Mouse (Mus musculus) cerebral cortex, adult 2 months (tissue): ENCODE results near the gene 1700017B05Rik.

Source experiments
- WGBS: fragments of 180-500 bp; shearing (Covaris S2); methylation state at CpG from one replicate; pipeline ENCODE4 v1.1.7; 2018; 5-methylcytosine and 5-hydroxymethylcytosine counted together

The 1700017B05Rik gene

GRCm38 (mm10) chr9:57246482-57246881, 15.9 kb downstream of the 1700017B05Rik start:
- WGBS = 86% methylated on average over 5 of the region's 5 CpGs

- 45% methylated on average over 7 of the region's 7 CpGs for whole genome bisulfite sequencing
Observed at GRCm38 (mm10) chr9:57244106-57244685, 18.2 kb downstream of the 1700017B05Rik start.

GRCm38 (mm10) chr9:57242916-57243315, 19.5 kb downstream of the 1700017B05Rik start:
- WGBS = 55% methylated on average over 5 of the region's 5 CpGs

DNA sequence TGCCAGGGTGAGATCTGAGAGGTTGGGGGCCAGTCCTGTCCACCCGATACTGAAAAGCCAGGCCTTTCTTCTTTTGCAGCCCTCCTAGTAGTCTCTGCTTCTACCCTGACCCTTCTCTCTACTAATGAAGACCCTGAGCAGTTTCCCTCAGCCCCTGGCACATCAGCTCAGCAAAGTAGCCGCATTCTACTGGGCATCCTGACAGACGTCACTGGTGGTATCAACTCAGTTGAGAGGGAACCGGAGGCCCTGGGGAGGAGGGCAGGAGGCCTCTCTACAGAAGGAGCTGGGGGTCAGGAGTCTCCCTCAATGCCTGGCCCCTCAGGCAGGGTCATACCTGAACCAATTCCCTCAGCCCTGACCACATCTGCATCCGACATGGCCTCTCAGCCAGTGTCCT, 21.3 kb downstream of the 1700017B05Rik start:
- 91% methylated on average over 5 of the region's 5 CpGs for WGBS

DNA sequence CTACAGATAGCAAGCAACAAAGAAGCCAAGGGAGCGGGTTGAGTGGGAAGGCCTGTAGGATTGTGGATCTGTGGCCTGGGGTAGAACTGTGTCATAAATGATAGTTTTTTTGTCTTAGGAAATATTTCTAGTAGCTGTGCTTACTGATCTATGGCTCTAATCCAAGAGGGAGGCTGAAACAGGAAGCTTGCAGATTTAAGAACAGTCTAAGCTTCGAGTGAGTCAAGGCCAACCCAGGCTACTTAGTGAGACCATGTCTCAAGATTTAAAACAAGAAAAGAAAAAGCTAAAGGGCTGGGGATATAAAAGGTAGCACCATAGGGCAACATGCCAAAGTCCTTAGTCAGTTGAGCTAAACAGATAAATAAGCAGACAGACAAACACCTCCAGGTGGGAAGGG, 24.2 kb downstream of the 1700017B05Rik start:
- 76% methylated on average over 2 of the region's 2 CpGs for WGBS

GRCm38 (mm10) chr9:57237705-57238104, 24.7 kb downstream of the 1700017B05Rik start:
- WGBS = 87% methylated on average over 5 of the region's 5 CpGs

DNA sequence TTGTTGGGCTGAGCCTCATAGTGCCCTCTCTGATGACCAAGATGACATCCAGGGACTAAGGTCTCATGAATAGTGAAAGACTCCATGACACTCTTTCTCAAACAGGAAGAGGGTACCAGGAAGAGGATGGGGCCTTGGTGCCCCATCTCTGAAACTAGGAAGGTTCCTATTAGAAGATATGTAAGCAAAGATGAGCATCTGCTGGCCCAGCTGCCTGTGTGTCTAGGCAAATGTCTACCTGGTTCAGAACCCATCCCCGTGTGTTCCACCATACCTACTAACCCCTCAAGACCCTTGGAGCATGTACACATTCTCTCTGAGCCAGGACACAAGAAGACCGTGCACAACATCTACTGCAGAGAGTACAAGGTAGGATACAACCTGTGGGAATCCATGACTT, 26.2 kb downstream of the 1700017B05Rik start, which contains the start of gene Trcg1:
TSS of gene Trcg1 (plus strand) at position 301 of the 400 bp plus-strand sequence.
- 88% methylated on average over 2 of the region's 2 CpGs for WGBS

DNA sequence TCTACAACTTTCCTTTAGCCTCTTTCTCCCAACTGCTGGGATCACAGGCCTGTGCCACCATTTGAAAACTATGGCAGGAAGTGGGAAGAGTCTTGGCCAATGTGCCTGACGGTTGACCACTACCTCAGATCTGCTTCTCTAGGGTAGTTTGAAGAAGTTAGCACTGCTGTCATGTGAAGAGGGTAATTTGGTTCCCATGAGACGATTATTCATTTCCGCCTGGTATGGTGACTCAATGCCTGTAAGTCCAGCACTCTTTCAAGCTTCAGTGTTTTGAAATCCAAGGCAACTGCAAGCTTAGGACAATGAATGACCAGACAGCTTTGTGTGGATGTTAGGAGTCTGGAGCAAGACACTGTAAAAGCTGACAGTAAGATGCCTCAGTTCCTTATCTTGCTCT, 28.6 kb downstream of the 1700017B05Rik start:
- 83% methylated on average over 3 of the region's 3 CpGs for WGBS

DNA sequence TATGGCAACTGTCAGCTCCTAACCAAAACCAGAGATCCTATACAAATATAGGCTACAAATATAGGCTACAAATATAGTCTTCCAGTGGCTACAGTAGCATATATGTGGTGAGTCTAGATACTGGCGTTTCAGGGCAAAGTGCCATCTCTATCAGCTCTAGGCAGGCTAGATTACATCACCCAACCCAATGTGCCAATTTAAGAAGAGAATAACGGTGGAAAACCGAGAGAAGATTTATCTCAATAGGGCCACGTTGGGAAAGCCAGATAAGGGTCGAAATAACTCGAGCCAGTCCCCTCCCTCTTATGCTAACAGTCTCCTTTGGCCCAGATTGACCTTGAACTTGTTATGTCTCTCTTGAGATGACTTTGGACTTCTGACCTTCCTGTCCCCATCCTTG, 29.3 kb downstream of the 1700017B05Rik start:
- WGBS = 72% methylated on average over 6 of the region's 6 CpGs

GRCm38 (mm10) chr9:57232341-57232940, 30.0 kb downstream of the 1700017B05Rik start:
- WGBS = 89% methylated on average over 5 of the region's 5 CpGs

- 85% methylated on average over 8 of the region's 8 CpGs for WGBS
Observed at GRCm38 (mm10) chr9:57231536-57232255, 30.7 kb downstream of the 1700017B05Rik start.

- 81% methylated on average over 9 of the region's 9 CpGs for WGBS
Observed at GRCm38 (mm10) chr9:57230146-57230783, 32.1 kb downstream of the 1700017B05Rik start.

GRCm38 (mm10) chr9:57229726-57230125, 32.7 kb downstream of the 1700017B05Rik start:
- WGBS = 91% methylated on average over 4 of the region's 4 CpGs

DNA sequence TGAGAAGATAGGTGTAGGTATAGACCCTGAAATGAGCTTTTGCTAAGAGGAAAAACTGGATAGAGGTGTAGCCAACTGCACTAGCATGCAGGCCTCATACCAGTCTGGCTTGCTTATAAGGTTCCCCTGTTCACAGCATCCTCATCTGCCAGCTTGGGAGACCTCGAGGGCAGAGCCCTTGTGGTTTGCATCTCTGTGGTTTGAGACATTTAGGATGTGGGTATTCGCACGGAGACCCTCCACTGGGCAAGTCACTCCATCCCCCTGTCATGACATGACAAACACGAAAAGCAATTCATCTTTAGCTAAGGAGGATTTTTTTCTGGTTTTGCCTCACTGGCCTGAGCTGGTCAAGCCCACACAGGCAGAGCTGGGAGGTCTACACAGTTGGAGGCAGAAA, 34.2 kb downstream of the 1700017B05Rik start:
- WGBS = 84% methylated on average over 4 of the region's 4 CpGs

- 78% methylated on average over 5 of the region's 5 CpGs for WGBS
Observed at GRCm38 (mm10) chr9:57227203-57227602, 35.2 kb downstream of the 1700017B05Rik start.

GRCm38 (mm10) chr9:57226628-57227122, 35.7 kb downstream of the 1700017B05Rik start:
- 90% methylated on average over 6 of the region's 6 CpGs for WGBS

GRCm38 (mm10) chr9:57225780-57226627, 36.4 kb downstream of the 1700017B05Rik start:
- WGBS = 79% methylated on average over 13 of the region's 13 CpGs

DNA sequence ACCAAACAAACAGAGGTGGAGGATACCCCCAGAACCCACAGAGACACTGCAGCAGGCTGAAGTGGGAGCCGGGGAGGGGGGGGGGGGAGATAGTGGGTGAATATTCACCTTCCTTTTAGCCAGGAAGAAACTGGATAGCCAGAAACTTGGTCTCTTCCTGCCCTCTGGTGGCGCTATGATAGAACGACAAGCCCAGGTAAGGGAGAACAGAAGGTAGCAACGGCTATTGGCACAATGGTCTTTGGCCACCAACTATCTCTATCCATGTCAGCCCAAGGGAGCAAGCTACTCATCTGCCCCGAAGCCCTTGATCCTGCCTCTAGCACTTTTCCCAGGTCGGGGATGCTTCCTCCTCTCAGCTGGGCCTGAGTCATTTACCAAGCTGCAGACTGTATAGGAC, 42.1 kb downstream of the 1700017B05Rik start:
- 18% methylated on average over 6 of the region's 6 CpGs for WGBS

GRCm38 (mm10) chr9:57219511-57219910, 42.9 kb downstream of the 1700017B05Rik start:
- WGBS = 97% methylated on average over 1 of the region's 1 CpGs

DNA sequence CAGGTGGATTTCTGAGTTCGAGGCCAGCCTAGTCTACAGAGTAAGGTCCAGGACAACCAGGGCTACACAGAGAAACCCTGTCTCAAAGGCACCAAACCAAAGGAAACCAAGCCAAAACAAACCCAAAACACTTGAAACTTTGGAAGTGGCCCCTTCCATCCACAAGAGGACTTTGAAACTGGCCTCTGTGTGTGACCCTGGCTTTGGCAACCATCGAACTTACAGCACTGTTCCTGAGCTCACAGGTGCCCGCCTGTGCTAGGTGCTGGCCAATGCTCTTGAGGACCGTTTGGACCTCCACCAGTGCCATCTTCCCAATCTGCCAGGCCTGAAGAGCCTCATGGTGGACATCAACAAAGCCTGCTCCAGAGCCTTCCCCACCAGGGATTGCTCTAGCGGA, 43.6 kb downstream of the 1700017B05Rik start:
- WGBS = 91% methylated on average over 5 of the region's 5 CpGs

DNA sequence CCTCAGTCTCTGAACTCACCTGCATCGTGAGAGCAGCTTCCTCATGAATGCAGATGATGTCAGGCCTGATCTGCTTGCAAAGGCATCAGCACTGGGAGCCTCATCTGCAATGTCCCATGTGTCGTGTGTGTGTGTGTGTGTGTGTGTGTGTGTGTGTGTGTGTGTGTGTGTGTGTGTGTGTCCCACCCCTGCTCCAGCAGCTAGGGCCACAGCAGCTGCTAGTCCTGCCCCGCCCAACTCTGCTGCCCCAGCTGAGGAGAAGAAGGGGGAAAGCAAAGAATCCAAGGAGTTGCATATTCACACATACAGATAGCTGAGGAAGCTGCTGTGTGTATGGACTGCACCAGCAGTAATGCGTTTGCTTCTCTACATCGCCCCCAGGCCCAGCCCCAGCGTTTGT, 45.2 kb downstream of the 1700017B05Rik start:
- 90% methylated on average over 6 of the region's 6 CpGs for WGBS
